Mouse (Mus musculus) adrenal gland, postnatal 25 days (tissue): Measurements from ENCODE around the gene Itprip. TPM values are rescaled to one million over a fixed set of nuclear protein-coding genes. Genes with fewer than 3 reads are reported as not detected.

ENCODE experiments used
- DNase-seq: peaks from one replicate; pipeline ENCODE4 v3.0.0; 2021; ENCODE audit warnings: mixed read lengths
- long read RNA-seq: library from polyadenylated mRNA; stranded (forward); transcript quantifications from one replicate; pipeline ENCODE4 v2.0.0, GENCODE M21; 2021
- total RNA-seq: library from RNA; stranded (reverse); gene quantifications from 2 replicates; pipeline ENCODE4 v1.2.3, GENCODE M21; 2021

The Itprip gene
- total RNA-seq = 11.8 and 17.0 TPM in 2 replicates
- long read RNA-seq, partial matches to known transcripts = 0 of 18 reads
- long read RNA-seq, other reads (novel, unspliced or antisense) = 18 of 18 reads

- DNase-seq = peak; percentile 75
Observed at GRCm38 (mm10) chr19:47919126-47919965, at the start of gene Itprip, which contains the start of gene Cfap43. TSS of gene Itprip (minus strand) at chr19:47919299. TSS of gene Cfap43 (minus strand) at chr19:47919287.

GRCm38 (mm10) chr19:47958181-47958580 is 39.1 kb upstream of the Itprip start:
- DNase-seq = no peak

GRCm38 (mm10) chr19:47953169-47953568 is 34.1 kb upstream of the Itprip start:
- no peak for DNase-seq

- no peak for DNase-seq
Observed at GRCm38 (mm10) chr19:47950946-47951345, 31.8 kb upstream of the Itprip start.

GRCm38 (mm10) chr19:47946821-47947465 is 27.8 kb upstream of the Itprip start:
- no peak for DNase-seq

GRCm38 (mm10) chr19:47939361-47939760 is 20.3 kb upstream of the Itprip start:
- no peak for DNase-seq

- peak; percentile 65 for DNase-seq
Observed at GRCm38 (mm10) chr19:47937443-47938406, 18.6 kb upstream of the Itprip start, which contains the start of gene Cfap58. TSS of gene Cfap58 (plus strand) at chr19:47937675.

- DNase-seq = no peak
Observed at GRCm38 (mm10) chr19:47936938-47937337, 17.8 kb upstream of the Itprip start.

- DNase-seq = no peak
Observed at GRCm38 (mm10) chr19:47936490-47936889, 17.4 kb upstream of the Itprip start.

- no peak for DNase-seq
Observed at GRCm38 (mm10) chr19:47935530-47935929, 16.4 kb upstream of the Itprip start.

- DNase-seq = no peak
Observed at GRCm38 (mm10) chr19:47934636-47935238, 15.6 kb upstream of the Itprip start.

GRCm38 (mm10) chr19:47934146-47934545 is 15.0 kb upstream of the Itprip start:
- DNase-seq = no peak

GRCm38 (mm10) chr19:47931982-47932638 is 13.0 kb upstream of the Itprip start:
- no peak for DNase-seq

- no peak for DNase-seq
Observed at GRCm38 (mm10) chr19:47929043-47929442, 9.9 kb upstream of the Itprip start.

- DNase-seq = no peak
Observed at GRCm38 (mm10) chr19:47927032-47927431, 7.9 kb upstream of the Itprip start.

- DNase-seq = no peak
Observed at GRCm38 (mm10) chr19:47925819-47926218, 6.7 kb upstream of the Itprip start.

GRCm38 (mm10) chr19:47919966-47920375 is 872 bp upstream of the Itprip start:
- DNase-seq = no peak

- no peak for DNase-seq
Observed at GRCm38 (mm10) chr19:47918455-47919101, 521 bp downstream of the Itprip start.

- DNase-seq = no peak
Observed at GRCm38 (mm10) chr19:47918016-47918415, 1.1 kb downstream of the Itprip start.

GRCm38 (mm10) chr19:47917396-47917795 is 1.7 kb downstream of the Itprip start:
- DNase-seq = no peak
